Mouse (Mus musculus) natural killer cell, adult 2 months (primary cell): ENCODE results near the gene Olfr305.
"Not testable (repeated sequence)": the region's sequence is repeated elsewhere in the genome, so short reads cannot be mapped to it uniquely, and the experiment has no call there.

Experiments used
- DNase-seq, 2 experiments: peaks; one replicate each; pipeline ENCODE4 v3.0.0; 2022; ENCODE audit warnings: low spot score in 2 of 2

The Olfr305 gene

DNA sequence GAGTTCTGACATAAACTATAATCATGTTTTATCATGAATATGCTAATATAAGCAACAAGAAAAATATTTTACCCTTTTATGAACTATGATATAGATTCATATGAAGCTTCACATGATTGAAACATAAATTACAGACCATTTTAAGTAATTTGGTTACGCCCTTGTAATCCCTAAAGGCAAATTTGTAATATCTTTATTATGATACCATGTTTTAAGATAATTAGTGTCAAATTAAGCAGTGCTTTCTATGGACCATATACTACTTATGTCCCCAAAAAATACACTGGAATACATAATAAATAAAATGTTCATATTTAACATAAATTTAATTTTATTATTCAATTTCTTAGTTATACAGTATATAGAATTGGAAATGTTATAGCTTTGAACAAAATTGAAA is at the start of gene Olfr305:
Gene Olfr305 (minus strand): TSS at position 101 of the 400 bp plus-strand sequence.
- DNase-seq: no peak

GRCm38 (mm10) chr7:86403546-86403945 is 36.8 kb upstream of the Olfr305 start, which contains the start of gene Olfr301:
TSS of gene Olfr301 (plus strand) at chr7:86403846.
- DNase-seq: no peak

- no peak for DNase-seq
Observed at GRCm38 (mm10) chr7:86397689-86398088, 31.0 kb upstream of the Olfr305 start, which contains the start of gene Olfr303. TSS of gene Olfr303 (minus strand) at chr7:86397789.

GRCm38 (mm10) chr7:86386558-86386957 is 19.8 kb upstream of the Olfr305 start, which contains the start of gene Olfr304:
TSS of gene Olfr304 (minus strand) at chr7:86386658.
- no peak for DNase-seq

GRCm38 (mm10) chr7:86385769-86386168 is 19.0 kb upstream of the Olfr305 start:
- no peak for DNase-seq

- not testable (repeated sequence) for DNase-seq
Observed at GRCm38 (mm10) chr7:86346296-86346695, 20.4 kb downstream of the Olfr305 start.

DNA sequence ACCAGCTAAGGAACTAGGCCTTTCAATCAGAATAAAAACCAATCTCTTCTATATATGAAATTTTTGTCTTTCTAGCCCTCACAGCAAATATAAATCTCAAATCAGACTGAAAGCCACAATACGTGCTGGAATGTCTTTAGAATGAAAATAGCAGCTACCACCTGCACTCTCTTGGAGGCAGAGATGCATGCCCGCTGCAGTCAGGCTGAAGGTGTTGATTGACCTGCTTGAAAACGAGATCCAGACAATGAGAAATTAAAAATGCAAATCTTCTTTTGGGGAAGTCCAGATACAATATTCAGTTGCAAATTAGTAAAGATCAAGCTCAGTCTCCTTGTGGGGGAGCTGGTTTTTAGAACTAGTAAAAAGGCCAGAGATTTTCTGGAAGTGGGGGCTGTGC is 22.5 kb downstream of the Olfr305 start:
- DNase-seq: no peak

- DNase-seq: no peak
Observed at GRCm38 (mm10) chr7:86342881-86343565, 23.7 kb downstream of the Olfr305 start.

- no peak for DNase-seq
Observed at GRCm38 (mm10) chr7:86337486-86337885, 29.2 kb downstream of the Olfr305 start, which contains the start of gene Olfr307. TSS of gene Olfr307 (minus strand) at chr7:86337586.

DNA sequence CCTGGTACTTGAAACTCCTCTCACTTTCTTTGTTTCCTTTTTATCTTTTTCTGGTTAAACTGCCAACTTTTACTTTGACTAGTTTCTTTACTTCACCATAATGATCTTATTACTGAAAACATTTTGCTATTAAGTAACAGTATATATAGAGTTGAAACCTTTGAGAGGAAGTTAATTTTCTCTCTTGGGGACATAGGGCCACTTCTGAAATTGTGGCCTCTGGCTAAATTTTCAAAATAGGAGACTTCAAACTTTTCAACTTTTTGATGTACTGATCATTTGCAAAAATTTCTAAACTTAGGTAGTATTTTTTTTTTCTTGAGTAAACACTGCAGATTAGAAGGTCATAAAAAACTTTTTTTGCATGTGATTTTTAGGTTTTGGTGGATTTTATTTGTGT is 41.2 kb downstream of the Olfr305 start, which contains the start of gene Olfr308:
Gene Olfr308 (minus strand): TSS at position 101 of the 400 bp plus-strand sequence.
- DNase-seq: no peak

GRCm38 (mm10) chr7:86321323-86321722 is 45.4 kb downstream of the Olfr305 start:
- DNase-seq: no peak

DNA sequence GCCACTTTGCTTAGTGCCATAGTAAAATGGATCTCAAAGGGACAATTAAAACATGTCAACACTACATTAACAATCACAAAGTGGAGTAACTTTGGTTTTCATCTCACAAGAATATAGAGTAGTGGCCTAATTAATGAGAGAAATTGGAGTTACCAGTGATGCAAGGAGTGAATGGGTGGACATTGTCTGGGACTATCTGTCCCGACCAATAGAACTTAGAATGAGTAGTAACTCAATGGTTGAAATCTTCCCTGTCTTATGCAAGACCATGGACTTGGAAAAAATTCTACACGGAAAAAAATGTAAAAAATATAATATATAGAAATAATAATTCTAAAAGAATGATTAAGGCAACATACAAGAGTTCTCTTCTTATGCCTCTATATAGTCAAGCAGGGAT is 53.1 kb downstream of the Olfr305 start, which contains the start of gene Olfr309:
Gene Olfr309 (minus strand): TSS at position 101 of the 400 bp plus-strand sequence.
- no peak for DNase-seq
